Mouse (Mus musculus): ENCODE data around the gene Ctnnd2.

Ctnnd2 gene

DNA sequence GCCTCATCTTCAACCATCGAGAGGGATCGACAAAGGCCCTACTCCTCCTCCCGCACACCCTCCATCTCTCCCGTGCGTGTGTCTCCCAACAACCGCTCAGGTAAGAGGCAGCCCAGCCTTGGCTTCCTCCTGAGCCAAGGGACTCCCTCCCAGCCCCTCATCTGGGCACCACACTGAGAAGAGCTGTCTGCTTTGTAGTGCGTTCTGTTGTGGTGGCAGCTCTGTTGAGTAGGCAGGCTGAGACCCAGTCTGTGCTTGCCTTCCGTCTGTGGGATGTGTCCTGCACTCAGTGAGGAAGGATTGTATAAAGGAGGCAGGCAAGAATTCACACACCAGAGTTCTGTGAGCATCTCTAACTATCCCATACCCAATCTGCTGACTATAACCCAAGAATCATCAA lies 832.6 kb downstream of the Ctnnd2 start:
- no peak for DNase-seq

DNA sequence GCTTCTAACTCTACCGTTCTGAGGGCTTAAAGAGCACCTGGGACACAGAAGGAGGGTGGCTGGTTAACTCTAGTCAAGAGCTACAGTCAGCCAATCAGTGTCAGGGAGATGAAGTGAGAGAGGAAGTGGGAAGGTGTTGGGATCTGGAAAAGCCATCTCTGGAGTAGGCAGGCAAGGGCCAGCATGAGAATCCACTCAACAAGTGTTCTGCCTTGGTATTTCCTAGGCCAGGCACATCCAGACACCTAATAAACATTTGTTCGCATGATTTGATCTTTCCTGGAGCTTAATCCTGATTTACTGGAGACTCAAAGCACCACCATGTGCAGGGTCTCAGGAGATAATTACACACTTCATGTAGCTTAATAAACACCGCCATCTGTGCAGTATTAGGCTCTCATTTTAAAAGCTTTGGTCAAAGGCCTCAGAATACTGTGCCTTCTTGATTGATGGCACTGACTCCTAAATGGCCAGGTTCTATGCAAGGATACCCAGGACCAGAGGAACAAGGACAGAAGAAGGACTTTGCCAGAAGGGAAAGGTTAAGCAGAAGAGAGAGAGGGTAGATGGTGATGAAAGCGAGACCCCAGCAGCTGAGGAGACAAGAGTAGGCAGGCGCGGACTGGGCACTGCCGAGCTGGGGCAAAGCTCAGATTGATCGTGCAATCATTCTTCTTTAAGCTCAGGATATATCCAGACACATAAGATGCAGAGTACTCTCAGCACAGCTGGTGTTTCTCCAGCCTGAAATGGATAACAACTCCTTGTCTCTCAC lies 833.8 kb downstream of the Ctnnd2 start:
- peak; percentile 75 for DNase-seq

DNA sequence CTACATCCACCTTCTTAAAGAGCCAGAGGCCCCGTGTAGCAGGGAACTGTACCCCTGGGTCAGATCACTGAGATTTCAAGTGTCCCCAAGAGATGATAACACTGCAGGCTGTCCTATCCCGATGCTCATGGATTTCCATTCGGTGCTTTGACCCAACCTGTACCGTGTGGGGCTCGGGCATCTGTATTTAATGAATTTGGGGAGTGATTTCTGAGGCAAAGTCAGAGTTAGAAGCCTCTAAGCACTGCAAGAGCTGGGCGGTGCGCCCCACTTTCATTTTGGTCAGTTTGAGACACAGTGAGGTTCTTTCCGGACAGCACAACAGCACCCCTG lies 834.4 kb downstream of the Ctnnd2 start:
- no peak for DNase-seq

DNA sequence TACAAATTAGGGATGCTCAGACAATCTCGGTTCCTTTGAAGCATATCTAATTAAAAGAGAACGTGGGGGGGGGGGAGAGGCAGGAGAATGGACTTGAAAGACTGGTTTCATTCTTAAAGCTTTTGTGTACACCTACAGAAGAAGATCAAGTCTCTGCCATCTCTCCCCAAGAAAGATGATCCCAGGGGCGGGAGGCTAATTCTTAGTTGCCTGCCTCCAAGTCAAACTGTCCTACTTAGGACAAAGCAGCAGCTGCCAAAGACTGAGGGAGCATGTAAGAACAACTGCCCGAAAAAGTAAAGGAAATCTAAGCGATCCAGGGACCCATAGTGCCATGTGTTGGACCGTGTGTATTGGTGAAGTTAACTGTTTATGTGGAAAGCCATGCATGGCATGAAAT lies 836.2 kb downstream of the Ctnnd2 start:
- peak; percentile 25 for DNase-seq

DNA sequence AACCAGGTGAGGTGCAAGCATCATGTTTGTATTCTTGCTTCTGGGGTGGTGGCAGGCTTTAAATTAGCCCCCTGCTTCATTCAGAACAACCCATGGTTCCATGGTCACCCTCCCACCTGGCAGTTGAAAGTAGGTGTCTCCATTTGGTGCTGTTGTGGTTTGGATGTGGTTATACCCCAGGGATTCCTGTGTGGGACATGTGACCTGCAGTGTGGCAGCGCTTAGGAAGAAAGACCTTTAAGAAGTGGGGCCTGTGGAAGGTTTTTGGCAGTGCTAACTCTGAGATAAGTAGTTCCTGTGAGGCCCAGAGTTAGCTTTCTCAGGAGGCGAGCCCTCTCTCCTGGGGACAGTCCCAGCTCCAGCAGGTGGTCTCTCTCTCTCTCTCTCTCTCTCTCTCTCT lies 848.4 kb downstream of the Ctnnd2 start:
- no peak for DNase-seq

DNA sequence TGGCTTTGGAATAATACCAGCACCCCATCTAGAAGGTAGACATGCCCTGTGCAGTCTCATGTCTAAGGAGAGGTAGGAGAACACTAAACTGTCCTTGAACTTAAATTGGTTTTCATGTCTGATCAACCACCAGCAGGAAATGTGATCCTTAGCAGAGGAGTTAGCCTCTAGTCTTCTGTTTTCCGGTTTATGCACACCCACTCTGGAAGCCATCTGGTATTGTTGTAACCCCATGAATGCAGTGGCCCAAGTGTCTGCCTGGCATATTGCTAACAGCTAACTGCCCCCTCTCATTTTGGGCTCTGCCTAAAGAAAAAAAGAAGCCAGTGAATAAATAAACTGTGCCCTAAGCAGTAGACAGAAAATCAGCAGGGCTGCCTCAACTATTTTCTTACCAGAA lies 849.6 kb downstream of the Ctnnd2 start:
- DNase-seq, result no peak

DNA sequence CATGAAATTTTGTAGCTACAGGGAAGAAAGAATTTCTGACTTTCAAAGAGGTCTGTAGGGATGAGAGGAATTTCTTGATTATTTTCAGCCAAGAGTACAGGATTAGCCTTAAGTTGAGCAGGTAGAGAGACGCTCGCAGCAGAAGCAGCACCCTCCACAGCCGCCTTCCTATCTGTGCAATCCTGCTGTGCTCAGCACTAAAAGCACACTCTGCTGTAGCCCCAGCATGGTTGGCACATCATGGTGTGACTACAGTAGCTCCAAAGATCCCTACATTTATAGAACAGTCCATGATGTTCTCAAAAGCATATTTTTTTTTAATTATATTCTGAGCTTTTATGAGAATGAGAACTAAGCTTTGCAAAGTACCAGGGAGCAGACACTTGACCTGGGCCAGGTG lies 850.1 kb downstream of the Ctnnd2 start:
- DNase-seq, result no peak

DNA sequence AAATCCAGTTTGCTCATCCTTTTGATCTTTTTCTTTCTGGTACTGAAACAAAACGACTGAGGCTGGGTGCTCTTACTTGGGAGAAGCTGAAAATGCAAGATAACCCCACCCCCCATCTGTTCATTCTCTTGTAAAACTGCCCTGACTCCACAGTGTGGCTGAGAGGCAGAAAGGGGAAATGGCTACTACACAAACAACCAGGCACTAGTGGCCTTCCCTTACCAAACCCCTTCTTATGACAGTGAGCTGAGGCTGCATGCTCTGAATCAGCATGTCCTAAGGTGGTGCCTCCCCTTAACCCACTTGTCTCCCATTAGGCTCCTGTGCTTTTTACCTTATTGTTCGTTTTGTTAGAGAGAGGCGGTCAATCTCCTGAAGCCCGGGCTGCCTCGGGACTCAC lies 851.4 kb downstream of the Ctnnd2 start:
- no peak for DNase-seq

DNA sequence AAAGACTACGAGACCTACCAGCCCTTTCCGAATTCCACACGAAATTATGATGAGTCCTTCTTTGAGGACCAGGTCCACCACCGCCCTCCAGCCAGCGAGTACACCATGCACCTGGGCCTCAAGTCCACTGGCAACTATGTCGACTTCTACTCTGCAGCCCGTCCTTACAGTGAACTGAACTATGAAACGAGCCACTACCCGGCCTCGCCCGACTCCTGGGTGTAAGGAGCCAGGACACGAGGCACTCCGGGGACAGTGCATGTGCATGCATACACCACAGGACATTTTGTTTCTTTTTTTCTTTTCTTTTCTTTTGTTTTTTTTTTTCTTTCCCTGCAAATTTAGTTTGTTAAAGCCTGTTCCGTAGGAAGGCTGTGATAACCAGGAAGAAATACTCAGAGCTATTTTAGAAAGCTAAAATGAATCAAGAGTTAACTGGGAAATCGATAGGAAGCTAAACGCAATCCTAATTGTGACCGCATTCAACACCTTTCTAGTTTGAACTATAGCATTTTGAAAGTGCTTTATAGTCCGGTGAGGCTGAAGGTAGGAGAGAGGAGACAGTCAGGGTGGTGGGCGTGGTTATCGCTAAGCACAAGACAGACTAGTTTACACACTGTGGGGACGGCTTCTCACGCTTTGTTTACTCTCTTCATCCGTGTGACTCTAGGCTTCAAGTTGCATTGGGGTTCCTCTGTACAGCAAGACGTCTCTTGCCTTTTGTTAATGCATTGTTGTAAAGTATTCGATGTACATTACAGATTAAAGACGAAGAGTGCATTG lies 855.2 kb downstream of the Ctnnd2 start:
- DNase-seq, result no peak

DNA sequence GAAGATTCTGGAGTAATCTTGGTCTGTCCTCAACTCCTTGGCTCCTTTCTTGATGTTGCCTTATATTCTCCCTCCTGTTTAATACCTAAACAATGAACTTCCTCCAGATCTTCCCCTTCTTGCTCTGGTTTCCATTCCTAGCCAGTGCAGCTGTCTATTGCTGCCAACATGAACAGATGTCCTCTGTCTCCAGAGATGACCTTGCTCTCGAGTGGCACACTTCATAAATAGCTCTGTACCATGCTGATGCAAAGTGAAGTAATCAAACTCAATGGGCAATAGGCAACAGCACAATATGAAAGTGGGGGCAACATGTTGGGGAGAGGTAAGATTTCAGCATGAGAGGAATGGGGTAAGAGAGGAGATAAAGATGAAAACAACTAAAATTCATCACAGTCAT lies 872.6 kb downstream of the Ctnnd2 start:
- no peak for DNase-seq

DNA sequence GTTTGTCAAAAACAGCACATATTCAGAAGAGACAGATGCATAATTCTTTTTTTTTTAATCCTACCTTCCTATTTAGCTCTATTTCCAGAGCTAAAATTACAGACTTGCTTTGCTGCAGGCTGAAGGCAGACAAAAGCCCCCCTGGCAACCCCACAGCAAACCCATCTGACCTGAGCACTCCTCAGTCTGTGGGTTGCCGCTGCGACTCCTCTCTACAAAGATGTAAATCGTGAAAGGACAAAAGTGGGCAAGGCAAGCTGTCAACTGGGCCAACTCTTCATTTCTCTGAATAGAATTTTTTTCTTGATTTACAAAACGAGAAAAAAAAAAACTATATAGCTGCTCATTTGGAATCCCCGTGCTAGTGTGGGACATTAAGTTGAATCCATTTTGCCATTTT lies 879.1 kb downstream of the Ctnnd2 start:
- no peak for DNase-seq

DNA sequence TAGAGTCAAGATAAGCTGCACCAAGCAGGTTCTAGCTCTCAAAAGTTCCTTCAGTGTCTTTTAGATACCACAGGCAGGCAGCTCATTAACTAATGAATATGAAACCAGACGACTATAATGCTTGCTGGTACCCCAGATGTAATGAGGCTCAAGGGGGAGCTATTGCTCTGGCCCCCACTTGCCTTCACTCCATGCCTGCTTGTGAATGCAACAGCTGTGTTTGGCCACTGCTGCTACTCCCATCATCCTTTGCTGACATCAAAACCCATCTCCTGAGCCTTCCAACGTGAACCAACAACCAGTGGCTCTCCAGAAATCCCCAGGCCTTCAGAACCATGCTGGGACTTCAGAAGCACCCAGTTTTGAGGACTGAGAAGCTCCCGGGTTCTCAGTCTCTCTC lies 883.8 kb downstream of the Ctnnd2 start:
- no peak for DNase-seq

DNA sequence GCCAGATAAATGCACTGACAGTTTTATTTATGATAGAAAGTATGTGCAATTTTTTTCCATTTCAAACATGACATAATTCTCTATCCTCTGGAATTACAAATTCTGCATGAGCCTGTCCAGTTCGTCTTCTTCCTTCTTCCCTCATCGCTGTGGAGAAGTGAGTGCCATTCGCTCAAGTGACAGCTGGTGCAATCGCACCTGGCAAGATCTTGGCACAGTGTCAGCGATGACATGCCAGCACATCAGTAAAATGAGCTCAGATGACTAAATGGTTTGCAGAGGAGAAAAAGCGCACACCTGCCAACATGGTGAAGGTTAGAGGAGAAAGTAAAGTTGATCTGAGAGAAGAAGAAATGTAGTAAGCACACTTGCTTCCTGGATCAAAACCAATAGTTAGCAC lies 885.9 kb downstream of the Ctnnd2 start:
- DNase-seq, result no peak

DNA sequence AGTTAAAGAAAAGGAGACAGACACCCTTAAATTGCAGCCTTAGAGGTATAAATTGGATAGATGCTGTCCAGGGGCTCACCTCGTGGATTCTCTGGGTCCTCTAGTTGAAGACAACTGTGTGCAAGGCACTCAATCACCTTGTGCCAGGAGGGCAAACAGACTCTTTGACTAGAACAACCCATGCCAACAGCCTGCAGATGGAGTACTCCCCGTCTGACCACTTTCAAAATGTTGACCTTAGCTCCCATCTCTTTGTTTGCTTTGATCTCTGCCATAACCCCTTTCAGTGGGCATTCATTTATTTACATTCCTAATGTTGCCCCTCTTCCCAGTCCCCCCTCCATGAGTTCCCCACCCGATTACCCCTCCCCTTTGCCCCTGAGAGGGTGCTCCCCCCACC lies 891.3 kb downstream of the Ctnnd2 start:
- DNase-seq, result no peak

DNA sequence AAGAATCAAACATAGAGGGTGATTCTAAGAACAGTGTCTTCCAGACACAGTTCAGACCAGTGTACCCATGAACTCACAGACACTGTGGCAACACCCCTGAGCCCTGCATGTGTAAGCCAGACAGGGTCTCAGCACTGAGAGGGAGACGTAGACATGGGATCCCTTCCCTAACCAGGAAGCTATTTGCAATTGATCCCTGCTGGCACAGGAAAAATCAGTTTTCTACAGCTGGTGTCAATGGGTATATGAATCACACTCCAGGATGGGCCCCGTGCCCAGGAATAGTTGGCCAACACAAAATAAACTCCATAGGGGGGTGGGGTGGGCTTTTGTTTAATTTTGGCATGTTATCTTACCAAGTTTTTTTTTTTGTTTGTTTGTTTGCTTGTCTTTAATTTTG lies 895.7 kb downstream of the Ctnnd2 start:
- DNase-seq, result no peak

DNA sequence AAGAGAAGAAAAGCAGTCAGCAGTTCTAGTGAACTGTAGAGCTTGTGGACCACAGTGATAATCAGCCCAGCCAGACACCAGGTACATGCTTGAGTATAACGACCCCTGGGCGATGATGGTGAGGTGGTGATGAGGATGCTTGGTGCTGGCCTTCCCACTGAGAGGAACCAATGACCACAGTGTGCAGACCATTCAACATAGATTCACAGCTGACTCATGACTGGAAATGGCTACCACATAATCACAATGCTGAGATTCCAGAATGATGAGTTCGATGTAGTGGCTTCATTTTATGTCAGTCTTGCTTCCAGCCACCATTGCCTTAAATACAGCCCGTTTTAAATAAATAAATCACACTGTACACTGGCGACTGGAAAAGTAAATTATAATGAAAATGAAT lies 897.9 kb downstream of the Ctnnd2 start:
- DNase-seq, result no peak

Measured in retina, postnatal 1 day (tissue).